Mouse (Mus musculus): ENCODE results near the gene H2-Aa. TPM values are rescaled to one million over a fixed set of nuclear protein-coding genes. Genes with fewer than 3 reads are reported as not detected.

H2-Aa gene
- polyA plus RNA-seq, 1 experiment from 2014 or later: 0.11 TPM

- 58% methylated on average over 3 of the region's 3 CpGs for WGBS (ENCODE audit: insufficient replicate concordance)
- Histone ChIP-seq H3K4me1 (no peaks in the 10 kb centered on the region; the same call in 1 of the 2 replicates), H3K9ac (no peak overlapping the region)
Measured at GRCm38 (mm10) chr17:34237741-34238140, 49.9 kb downstream of the H2-Aa start.

GRCm38 (mm10) chr17:34236691-34237090 is 50.9 kb downstream of the H2-Aa start:
- Histone ChIP-seq H3K4me2 (no peak overlapping the region), H3K4me1 (no peaks in the 10 kb centered on the region; the same call in 1 of the 2 replicates), H3K27ac (no peak overlapping the region), H3K36me3 (no peaks in the 10 kb centered on the region), H3K9ac (no peak overlapping the region), H3K27me3 (replicated peaks) (no peaks in the 10 kb centered on the region), H3K9me3 (replicated peaks) (no peaks in the 10 kb centered on the region), H3K4me3 (no peak overlapping the region)
- ATAC-seq: no peak
- WGBS (ENCODE audit: insufficient replicate concordance): 72% methylated on average over 5 of the region's 5 CpGs

More at GRCm38 (mm10) chr17:34237741-34238140, 49.9 kb downstream of the H2-Aa start:
- Histone ChIP-seq H3K4me3 (no peak overlapping the region), H3K4me2 (no peak overlapping the region), H3K9me3 (replicated peaks) (no peaks in the 10 kb centered on the region), H3K27ac (no peak overlapping the region), H3K27me3 (replicated peaks) (no peaks in the 10 kb centered on the region), H3K36me3 (no peaks in the 10 kb centered on the region)
- no peak for ATAC-seq

GRCm38 (mm10) chr17:34234926-34235325 is 52.7 kb downstream of the H2-Aa start:
- ATAC-seq: no peak
- Histone ChIP-seq H3K36me3 (no peaks in the 10 kb centered on the region), H3K4me1 (no peaks in the 10 kb centered on the region; the same call in 1 of the 2 replicates), H3K9ac (no peak overlapping the region), H3K9me3 (replicated peaks) (no peaks in the 10 kb centered on the region), H3K4me2 (no peak overlapping the region), H3K27ac (no peak overlapping the region), H3K4me3 (no peak overlapping the region), H3K27me3 (replicated peaks) (no peaks in the 10 kb centered on the region)
- 40% methylated on average over 9 of the region's 9 CpGs for WGBS (ENCODE audit: insufficient replicate concordance)

Other genes with a start within 250 kb of the H2-Aa start
- gene Col11a2, start 248.4 kb downstream of the H2-Aa start, polyA plus RNA-seq (2016; fragmentation: Nextera tagmentation; extraction: Ambion mirVana): 0.37 and 0.54 TPM in 2 replicates
- gene H2-Oa, start 195.5 kb downstream of the H2-Aa start, polyA plus RNA-seq (2016; fragmentation: Nextera tagmentation; extraction: Ambion mirVana): 0.37 and 0.56 TPM in 2 replicates
- 3.1 and 4.3 TPM in 2 replicates for gene H2-DMa, start 168.3 kb downstream of the H2-Aa start, polyA plus RNA-seq (2016; fragmentation: Nextera tagmentation; extraction: Ambion mirVana)
- gene Brd2, start 165.2 kb downstream of the H2-Aa start, polyA plus RNA-seq (2016; fragmentation: Nextera tagmentation; extraction: Ambion mirVana): 59.9 and 66.1 TPM in 2 replicates
- gene H2-DMb2, start 144.5 kb downstream of the H2-Aa start, polyA plus RNA-seq (2016; fragmentation: Nextera tagmentation; extraction: Ambion mirVana): 0.30 and 0.35 TPM in 2 replicates
- 0.21 and 0.45 TPM in 2 replicates for gene H2-DMb1, start 134.8 kb downstream of the H2-Aa start, polyA plus RNA-seq (2016; fragmentation: Nextera tagmentation; extraction: Ambion mirVana)
- 2.3 and 2.6 TPM in 2 replicates for gene Tap1, start 100.3 kb downstream of the H2-Aa start, polyA plus RNA-seq (2016; fragmentation: Nextera tagmentation; extraction: Ambion mirVana)
- gene Psmb9, start 100.1 kb downstream of the H2-Aa start, polyA plus RNA-seq (2016; fragmentation: Nextera tagmentation; extraction: Ambion mirVana): 4.5 and 5.0 TPM in 2 replicates
- 12.5 and 13.5 TPM in 2 replicates for gene Psmb8, start 90.1 kb downstream of the H2-Aa start, polyA plus RNA-seq (2016; fragmentation: Nextera tagmentation; extraction: Ambion mirVana)
- 5.6 and 6.9 TPM in 2 replicates for gene Tap2, start 84.3 kb downstream of the H2-Aa start, polyA plus RNA-seq (2016; fragmentation: Nextera tagmentation; extraction: Ambion mirVana)
- 0.05 and 0.19 TPM in 2 replicates for gene H2-Ob, start 48.9 kb downstream of the H2-Aa start, polyA plus RNA-seq (2016; fragmentation: Nextera tagmentation; extraction: Ambion mirVana)
- gene H2-Ab1, start 30.1 kb downstream of the H2-Aa start, polyA plus RNA-seq (2016; fragmentation: Nextera tagmentation; extraction: Ambion mirVana): 2.9 and 3.1 TPM in 2 replicates
- gene H2-Eb1, start 18.0 kb upstream of the H2-Aa start, polyA plus RNA-seq (2016; fragmentation: Nextera tagmentation; extraction: Ambion mirVana): 0.15 and 0.37 TPM in 2 replicates
- gene H2-Eb2, start 37.8 kb upstream of the H2-Aa start, polyA plus RNA-seq (2016; fragmentation: Nextera tagmentation; extraction: Ambion mirVana): not detected in 2 replicates
- gene Btnl2, start 67.0 kb upstream of the H2-Aa start, polyA plus RNA-seq (2016; fragmentation: Nextera tagmentation; extraction: Ambion mirVana): 0.07 TPM in 1 of 2 replicates, not detected in the other
- gene Btnl1, start 89.3 kb upstream of the H2-Aa start, polyA plus RNA-seq (2016; fragmentation: Nextera tagmentation; extraction: Ambion mirVana): not detected in 2 replicates
- gene BC051142, start 111.0 kb upstream of the H2-Aa start, polyA plus RNA-seq (2016; fragmentation: Nextera tagmentation; extraction: Ambion mirVana): 0.18 and 0.31 TPM in 2 replicates
- not detected in 2 replicates for gene Btnl4, start 189.5 kb upstream of the H2-Aa start, polyA plus RNA-seq (2016; fragmentation: Nextera tagmentation; extraction: Ambion mirVana)
- not detected in 2 replicates for gene Btnl6, start 229.5 kb upstream of the H2-Aa start, polyA plus RNA-seq (2016; fragmentation: Nextera tagmentation; extraction: Ambion mirVana)